ENCODE assay signal across 11 mouse cellular contexts in genomic region chr4:150260745-150261144, GRCm38 (mm10). TPM values are rescaled to one million over a fixed set of nuclear protein-coding genes. Genes with fewer than 3 reads are reported as not detected.
DNase-seq lines count a peak whose midpoint lies in the region; ATAC-seq and TF ChIP-seq lines count a peak whose summit lies in the region.
"Had no signal": no experiment of that assay in that cellular context is flagged by ENCODE, and none has a peak within 500 bp of the region (broad histone marks: within the 10 kb centered on the region; RNA-seq: fewer than 3 reads in every experiment).

No protein-coding gene starts in this region.

- no peak for TF ChIP-seq EP300 in liver, embryonic 14.5 days (IDR thresholded peaks at IDR 0.05; ENCODE audit: low read depth)

- no peak for ATAC-seq in forebrain, embryonic 16.5 days
- ATAC-seq in liver, embryonic 14.5 days (ENCODE audit: insufficient read depth) = no peak
- ATAC-seq in liver, embryonic 12.5 days = no peak

- peaks cover 31% of the 10 kb centered on the region for H3K36me3 ChIP-seq in forebrain, embryonic 10.5 days (replicated peaks)
- no peaks in the 10 kb centered on the region for H3K36me3 ChIP-seq in forebrain, embryonic 16.5 days (ENCODE audit: control insufficient read depth, insufficient read depth)
- no peaks in the 10 kb centered on the region for H3K36me3 ChIP-seq in liver, embryonic 14.5 days (replicated peaks; ENCODE audit: control insufficient read depth, insufficient read depth, low read depth)
- H3K36me3 ChIP-seq in liver, embryonic 12.5 days = no peaks in the 10 kb centered on the region

- 35% methylated on average over 6 of the region's 6 CpGs for WGBS in forebrain, embryonic 10.5 days
- 21% methylated on average over 6 of the region's 6 CpGs for WGBS in forebrain, embryonic 16.5 days
- WGBS in liver, embryonic 14.5 days (ENCODE audit: insufficient replicate concordance) = 21% methylated on average over 6 of the region's 6 CpGs
- WGBS in liver, embryonic 12.5 days (ENCODE audit: insufficient replicate concordance) = 30% methylated on average over 6 of the region's 6 CpGs

- no peak overlapping the region for H3K9ac ChIP-seq in forebrain, embryonic 16.5 days (replicated peaks; ENCODE audit: low read depth, low read length)
- H3K9ac ChIP-seq in liver, embryonic 14.5 days (replicated peaks) = no peak overlapping the region
- no peak overlapping the region for H3K9ac ChIP-seq in liver, embryonic 12.5 days

- peak; percentile 57 for TF ChIP-seq CTCF in liver, embryonic 14.5 days (IDR thresholded peaks at IDR 0.05; ENCODE audit: low read depth)

- no peaks in the 10 kb centered on the region for H3K9me3 ChIP-seq in forebrain, embryonic 10.5 days
- no peaks in the 10 kb centered on the region for H3K9me3 ChIP-seq in forebrain, embryonic 16.5 days (ENCODE audit: control insufficient read depth, low read length)
- no peaks in the 10 kb centered on the region for H3K9me3 ChIP-seq in liver, embryonic 14.5 days (ENCODE audit: control insufficient read depth, low read length)
- no peaks in the 10 kb centered on the region for H3K9me3 ChIP-seq in liver, embryonic 12.5 days (replicated peaks)

- peaks cover 44% of the 10 kb centered on the region for H3K4me1 ChIP-seq in forebrain, embryonic 10.5 days
- H3K4me1 ChIP-seq in forebrain, embryonic 16.5 days (replicated peaks; ENCODE audit: control insufficient read depth, insufficient read depth, low read length) = peaks cover 18% of the 10 kb centered on the region
- H3K4me1 ChIP-seq in liver, embryonic 14.5 days (replicated peaks; ENCODE audit: control insufficient read depth in 2 of 2, insufficient read depth in 2 of 2, low read length in 1 of 2) = no peaks in the 10 kb centered on the region
- peaks cover 9% of the 10 kb centered on the region for H3K4me1 ChIP-seq in liver, embryonic 12.5 days

- H3K4me2 ChIP-seq in forebrain, embryonic 16.5 days (ENCODE audit: low read length) = no peak overlapping the region
- no peak overlapping the region for H3K4me2 ChIP-seq in liver, embryonic 14.5 days (ENCODE audit: low read depth)
- no peak overlapping the region for H3K4me2 ChIP-seq in liver, embryonic 12.5 days

- H3K4me3 ChIP-seq in forebrain, embryonic 10.5 days = no peak overlapping the region
- no peak overlapping the region for H3K4me3 ChIP-seq in forebrain, embryonic 16.5 days (replicated peaks; ENCODE audit: low read length)
- H3K4me3 ChIP-seq in liver, embryonic 14.5 days (ENCODE audit: insufficient read depth in 1 of 2, low read depth in 2 of 2, low read length in 2 of 2) = no peak overlapping the region
- no peak overlapping the region for H3K4me3 ChIP-seq in liver, embryonic 12.5 days

- H3K27me3 ChIP-seq in forebrain, embryonic 10.5 days (ENCODE audit: poor library complexity, severe bottlenecking) = 0 out of 2 replicates have a peak, but pooled peaks cover 3% of the 10 kb centered on the region
- H3K27me3 ChIP-seq in forebrain, embryonic 16.5 days (replicated peaks; ENCODE audit: control insufficient read depth, insufficient read depth, low read length) = no peaks in the 10 kb centered on the region
- no peaks in the 10 kb centered on the region; the same call in 1 of the 2 replicates for H3K27me3 ChIP-seq in liver, embryonic 14.5 days (ENCODE audit: control insufficient read depth, insufficient read depth, low read length)
- H3K27me3 ChIP-seq in liver, embryonic 12.5 days (replicated peaks) = no peaks in the 10 kb centered on the region

- H3K27ac ChIP-seq in forebrain, embryonic 10.5 days = peak overlapping the region; percentile 57
- H3K27ac ChIP-seq in forebrain, embryonic 16.5 days (ENCODE audit: low read length) = no peak overlapping the region
- no peak overlapping the region for H3K27ac ChIP-seq in liver, embryonic 14.5 days
- H3K27ac ChIP-seq in liver, embryonic 12.5 days = no peak overlapping the region

- no peak for DNase-seq in forebrain, embryonic 10.5 days (ENCODE audit: extremely low spot score, low spot score)
- DNase-seq in liver, embryonic 14.5 days (ENCODE audit: low read depth in 3 of 3, low spot score in 3 of 3) = no peak
- DNase-seq in ES-CJ7 (ENCODE audit: low read depth, low spot score) = peak; percentile 96
- peak; percentile 91 for DNase-seq in fat pad, adult 2 months (ENCODE audit: extremely low read depth, low read depth, low spot score)
- DNase-seq in right cerebral cortex, postnatal 4 days = no peak
- DNase-seq in kidney, adult 9 months = no peak
- DNase-seq: adrenal gland, postnatal 14 days; cerebellum, postnatal 36 days; heart, postnatal 14 days had no signal

RNA-seq across cellular contexts. Expression of gene Rere, which starts 20.7 kb away (rescaled TPM):
- 26.8 and 31.1 TPM in 2 replicates for polyA plus RNA-seq in forebrain, embryonic 10.5 days (2016; fragmentation: Nextera tagmentation; extraction: Ambion mirVana)
- polyA plus RNA-seq in forebrain, embryonic 16.5 days (2015; fragmentation: Nextera tagmentation; extraction: Ambion mirVana) = 25.2 and 34.5 TPM in 2 replicates
- polyA plus RNA-seq in liver, embryonic 14.5 days (2012; rRNA removed) = 4.8 and 5.6 TPM in 2 replicates
- 5.1 and 8.8 TPM in 2 replicates for polyA plus RNA-seq in liver, embryonic 14.5 days (2014; fragmentation: Nextera tagmentation; extraction: Ambion mirVana)
- 11.6 and 12.8 TPM in 2 replicates for polyA plus RNA-seq in liver, embryonic 12.5 days (2016; fragmentation: Nextera tagmentation; extraction: Ambion mirVana)

RNA-seq across cellular contexts. Expression of gene Eno1, which starts 24.2 kb away (rescaled TPM):
- 3,430 and 3,707 TPM in 2 replicates for polyA plus RNA-seq in forebrain, embryonic 10.5 days (2016; fragmentation: Nextera tagmentation; extraction: Ambion mirVana)
- 979 and 980 TPM in 2 replicates for polyA plus RNA-seq in forebrain, embryonic 16.5 days (2015; fragmentation: Nextera tagmentation; extraction: Ambion mirVana)
- polyA plus RNA-seq in liver, embryonic 14.5 days (2012; rRNA removed) = 167 and 215 TPM in 2 replicates
- polyA plus RNA-seq in liver, embryonic 14.5 days (2014; fragmentation: Nextera tagmentation; extraction: Ambion mirVana) = 451 and 488 TPM in 2 replicates
- polyA plus RNA-seq in liver, embryonic 12.5 days (2016; fragmentation: Nextera tagmentation; extraction: Ambion mirVana) = 1,241 and 1,342 TPM in 2 replicates

RNA-seq across cellular contexts. Expression of gene Car6, which starts 59.6 kb away (rescaled TPM):
- polyA plus RNA-seq in forebrain, embryonic 10.5 days (2016; fragmentation: Nextera tagmentation; extraction: Ambion mirVana) = 0.22 TPM in 1 of 2 replicates, not detected in the other
- not detected in 2 replicates for polyA plus RNA-seq in forebrain, embryonic 16.5 days (2015; fragmentation: Nextera tagmentation; extraction: Ambion mirVana)
- polyA plus RNA-seq in liver, embryonic 14.5 days (2012; rRNA removed) = 0.02 and 0.17 TPM in 2 replicates
- 0.09 TPM in 1 of 2 replicates, not detected in the other for polyA plus RNA-seq in liver, embryonic 14.5 days (2014; fragmentation: Nextera tagmentation; extraction: Ambion mirVana)
- not detected in 2 replicates for polyA plus RNA-seq in liver, embryonic 12.5 days (2016; fragmentation: Nextera tagmentation; extraction: Ambion mirVana)

Comparison
In these comparisons a context has a peak if more than half of its experiments do, and no peak if none do; other contexts are left out.
1. DNase-seq: peak in ES-CJ7 (single experiment) and fat pad, adult 2 months (single experiment); none in forebrain, embryonic 10.5 days (single experiment), liver, embryonic 14.5 days (0 of 3), right cerebral cortex, postnatal 4 days (single experiment) and kidney, adult 9 months (single experiment).